Mouse (Mus musculus) heart, postnatal 0 days (tissue): ENCODE results near the gene Ccdc134. TPM values are rescaled to one million over a fixed set of nuclear protein-coding genes. Genes with fewer than 3 reads are reported as not detected.

ENCODE experiments used
- ATAC-seq: fragments of 200-750 bp; cut with Nextera tagmentation; 2 replicates; pipeline ENCODE4 v1.8.0; 2017; ENCODE audit warnings: low read depth, moderate number of reproducible peaks, moderate library complexity; ENCODE audit not compliant: insufficient read depth
- DNase-seq: peaks from one replicate; pipeline ENCODE4 v3.0.0-alpha.2; 2016; ENCODE audit warnings: low spot score
- H3K27ac ChIP-seq: fragments of 300-500 bp; sonication (generic); 2 replicates; pipeline ENCODE4 v1.5.1; 2014; ENCODE audit warnings: low read depth, mild to moderate bottlenecking
- H3K27me3 ChIP-seq: fragments of 300-500 bp; sonication (generic); 2 replicates; pipeline ENCODE4 v1.6.1; 2014; ENCODE audit warnings: low read length, mixed read lengths; ENCODE audit not compliant: control insufficient read depth, insufficient read depth
- H3K36me3 ChIP-seq: fragments of 300-500 bp; sonication (generic); replicated peaks from 2 replicates; pipeline ENCODE4 v1.6.1; 2014; ENCODE audit warnings: low read length, mixed read lengths; ENCODE audit not compliant: control insufficient read depth, insufficient read depth
- H3K4me1 ChIP-seq: fragments of 300-500 bp; sonication (generic); 2 replicates; pipeline ENCODE4 v1.6.1; 2014; ENCODE audit warnings: antibody characterized with exemption; ENCODE audit not compliant: control insufficient read depth, insufficient read depth
- H3K4me2 ChIP-seq: fragments of 300-500 bp; sonication (generic); 2 replicates; pipeline ENCODE4 v1.6.1; 2014; ENCODE audit warnings: low read depth, mild to moderate bottlenecking, low read length, moderate library complexity
- H3K4me3 ChIP-seq: fragments of 300-500 bp; sonication (generic); 2 replicates; pipeline ENCODE4 v1.5.1; 2014; ENCODE audit warnings: low read depth, low read length
- H3K9ac ChIP-seq: fragments of 300-500 bp; sonication (generic); replicated peaks from 2 replicates; pipeline ENCODE4 v1.6.1; 2014; ENCODE audit warnings: low read depth, low read length, mixed read lengths
- H3K9me3 ChIP-seq: fragments of 300-500 bp; sonication (generic); replicated peaks from 2 replicates; pipeline ENCODE4 v1.6.1; 2016; ENCODE audit warnings: low read length; ENCODE audit not compliant: control insufficient read depth
- CTCF ChIP-seq: IDR thresholded peaks from 2 replicates; pipeline ENCODE4 v1.5.1; 2016; ENCODE audit warnings: antibody characterized with exemption, control low read depth, low read depth
- EP300 ChIP-seq: IDR thresholded peaks from 2 replicates; pipeline ENCODE4 v1.6.1; 2016; ENCODE audit warnings: antibody characterized with exemption, low read depth
- WGBS: fragments of 180-500 bp; shearing (Covaris S2); extraction: QIAGEN DNeasy Blood & Tissue Kit; methylation state at CpG from one replicate; pipeline ENCODE4 v1.1.7; 2014; 5-methylcytosine and 5-hydroxymethylcytosine counted together
- polyA plus RNA-seq: library from polyadenylated mRNA; unstranded; fragments of >200 nt; fragmentation: Nextera tagmentation; extraction: Ambion mirVana; gene quantifications from 2 replicates; pipeline ENCODE4 v1.2.1, GENCODE M21; 2015
- total RNA-seq: library from RNA; depleted of rRNA; stranded (reverse); fragments of >200 nt; gene quantifications from 2 replicates; pipeline ENCODE4 v1.2.3, GENCODE M21; 2014; ENCODE audit warnings: low replicate concordance

The Ccdc134 gene
- total and polyA plus RNA-seq, 2 experiments from 2014 or later, result 6.5 to 6.9 TPM

GRCm38 (mm10) chr15:82177743-82178290, 50.1 kb downstream of the Ccdc134 start:
- H3K4me2 ChIP-seq, result no peak overlapping the region
- TF ChIP-seq CTCF (no peak), EP300 (no peak)
- H3K27me3 ChIP-seq, result no peaks in the 10 kb centered on the region
- no peak for ATAC-seq
- 92% methylated on average over 7 of the region's 7 CpGs for WGBS
- peaks cover 89% of the 10 kb centered on the region for H3K36me3 ChIP-seq
- no peak overlapping the region for H3K4me3 ChIP-seq
- no peak for DNase-seq
- H3K9me3 ChIP-seq, result peaks cover 5% of the 10 kb centered on the region; the same call in 1 of the 2 replicates
- no peak overlapping the region for H3K9ac ChIP-seq
- H3K27ac ChIP-seq, result no peak overlapping the region
- peaks cover 7% of the 10 kb centered on the region; the same call in 1 of the 2 replicates for H3K4me1 ChIP-seq

- H3K9me3 ChIP-seq, result peaks cover 5% of the 10 kb centered on the region; the same call in 1 of the 2 replicates
- peaks cover 27% of the 10 kb centered on the region for H3K4me1 ChIP-seq
- peak overlapping the region; percentile 3; the same call in 1 of the 2 replicates for H3K27ac ChIP-seq
- peaks cover 79% of the 10 kb centered on the region for H3K36me3 ChIP-seq
- TF ChIP-seq EP300 (no peak), CTCF (no peak)
- ATAC-seq (no peak), DNase-seq (no peak)
- H3K9ac ChIP-seq, result no peak overlapping the region
- H3K4me3 ChIP-seq, result no peak overlapping the region
- H3K4me2 ChIP-seq, result no peak overlapping the region
- H3K27me3 ChIP-seq, result no peaks in the 10 kb centered on the region
- 30% methylated on average over 5 of the region's 5 CpGs for WGBS
Measured at GRCm38 (mm10) chr15:82181131-82181530, 53.4 kb downstream of the Ccdc134 start.

DNA sequence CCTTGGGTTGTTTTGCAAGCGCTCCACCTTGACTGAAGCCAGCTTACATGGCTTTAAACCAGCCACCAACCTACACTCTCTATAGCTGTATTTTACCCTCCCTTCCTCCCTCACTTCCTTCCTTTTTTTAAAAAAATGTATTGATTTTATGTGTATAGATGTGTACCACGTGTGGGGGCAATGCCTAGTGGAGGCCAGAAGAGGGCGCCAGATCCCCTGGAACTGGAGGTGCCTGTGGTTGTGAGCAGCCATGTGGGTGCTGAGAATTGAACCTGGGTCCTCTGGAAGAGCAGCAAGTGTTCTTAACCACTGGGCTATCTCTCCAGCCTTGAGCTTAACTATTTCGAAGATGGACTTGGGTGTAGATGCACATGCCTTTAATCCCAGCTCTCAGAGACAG, 54.6 kb downstream of the Ccdc134 start:
- H3K4me3 ChIP-seq, result no peak overlapping the region
- H3K4me1 ChIP-seq, result peaks cover 34% of the 10 kb centered on the region
- no peak overlapping the region for H3K27ac ChIP-seq
- DNase-seq (no peak), ATAC-seq (no peak)
- TF ChIP-seq CTCF, result no peak
- TF ChIP-seq EP300, result no peak
- H3K4me2 ChIP-seq, result no peak overlapping the region
- H3K9me3 ChIP-seq, result peaks cover 5% of the 10 kb centered on the region; the same call in 1 of the 2 replicates
- H3K27me3 ChIP-seq, result no peaks in the 10 kb centered on the region
- H3K36me3 ChIP-seq, result peaks cover 74% of the 10 kb centered on the region
- WGBS, result 98% methylated on average over 4 of the region's 4 CpGs
- no peak overlapping the region for H3K9ac ChIP-seq

GRCm38 (mm10) chr15:82183596-82183995, 55.9 kb downstream of the Ccdc134 start:
- Histone ChIP-seq H3K4me1 (peaks cover 34% of the 10 kb centered on the region), H3K4me3 (no peak overlapping the region), H3K9me3 (peaks cover 5% of the 10 kb centered on the region; the same call in 1 of the 2 replicates), H3K27me3 (no peaks in the 10 kb centered on the region), H3K27ac (no peak overlapping the region), H3K9ac (0 out of 2 replicates have a peak overlapping the region, but pooled peaks have one; percentile 0), H3K4me2 (no peak overlapping the region), H3K36me3 (peaks cover 65% of the 10 kb centered on the region)
- DNase-seq (no peak), ATAC-seq (no peak)
- WGBS, result 80% methylated on average over 10 of the region's 10 CpGs
- no peak for TF ChIP-seq EP300

- no peak for DNase-seq
- Histone ChIP-seq H3K4me3 (no peak overlapping the region), H3K4me2 (no peak overlapping the region), H3K9me3 (peaks cover 5% of the 10 kb centered on the region; the same call in 1 of the 2 replicates), H3K36me3 (peaks cover 59% of the 10 kb centered on the region), H3K9ac (0 out of 2 replicates have a peak overlapping the region, but pooled peaks have one; percentile 0), H3K27ac (no peak overlapping the region), H3K27me3 (no peaks in the 10 kb centered on the region), H3K4me1 (peaks cover 34% of the 10 kb centered on the region)
- WGBS, result 39% methylated on average over 7 of the region's 7 CpGs
- ATAC-seq, result peak; percentile 34
- TF ChIP-seq EP300 (no peak), CTCF (no peak)
Measured at GRCm38 (mm10) chr15:82184183-82184582, 56.5 kb downstream of the Ccdc134 start.

GRCm38 (mm10) chr15:82184656-82185055, 56.9 kb downstream of the Ccdc134 start:
- DNase-seq (no peak), ATAC-seq (no peak)
- H3K27me3 ChIP-seq, result no peaks in the 10 kb centered on the region
- H3K36me3 ChIP-seq, result peaks cover 57% of the 10 kb centered on the region
- H3K9ac ChIP-seq, result no peak overlapping the region
- no peak overlapping the region for H3K4me3 ChIP-seq
- H3K4me2 ChIP-seq, result no peak overlapping the region
- 82% methylated on average over 10 of the region's 10 CpGs for WGBS
- peaks cover 34% of the 10 kb centered on the region for H3K4me1 ChIP-seq
- H3K9me3 ChIP-seq, result peaks cover 5% of the 10 kb centered on the region; the same call in 1 of the 2 replicates
- TF ChIP-seq CTCF (no peak), EP300 (no peak)
- H3K27ac ChIP-seq, result no peak overlapping the region
